Mouse (Mus musculus) adrenal gland, postnatal 4 days (tissue): ENCODE measurements around the gene Grk4. TPM values are rescaled to one million over a fixed set of nuclear protein-coding genes. Genes with fewer than 3 reads are reported as not detected.

ENCODE experiments used
- DNase-seq, 2 experiments: peaks; one replicate each; pipeline ENCODE4 v3.0.0; 2021 to 2022; ENCODE audit warnings: low spot score in 2 of 2, mixed read lengths in 2 of 2
- long read RNA-seq, 2 experiments: library from polyadenylated mRNA; stranded (forward); transcript quantifications; one replicate each; pipeline ENCODE4 v2.0.0; 2021
- total RNA-seq, 2 experiments: library from RNA; stranded (reverse); gene quantifications; 2 replicates each; pipeline ENCODE4 v1.2.3; 2021

Grk4 gene
- total RNA-seq: 1 to 10 TPM; 4.0 to 4.3 TPM
- long read RNA-seq, experiment 1, partial matches to known transcripts: 1 of 2 reads
- long read RNA-seq, experiment 1, other reads (novel, unspliced or antisense): 0 of 2 reads
- long read RNA-seq, experiment 2, partial matches to known transcripts: 0 of 1 reads
- long read RNA-seq, experiment 2, other reads (novel, unspliced or antisense): 1 of 1 reads

GRCm38 (mm10) chr5:34659686-34660590 lies at the start of gene Grk4, which contains the start of gene Nop14:
Gene Grk4, plus strand, starts transcription at chr5:34660379.
Gene Nop14, minus strand, starts transcription at chr5:34660148.
- peak; percentile 93 to 97 for DNase-seq

- DNase-seq: no peak
Observed at GRCm38 (mm10) chr5:34632996-34633395, 27.2 kb upstream of the Grk4 start.

- DNase-seq: no peak
Observed at GRCm38 (mm10) chr5:34633641-34634040, 26.5 kb upstream of the Grk4 start.

GRCm38 (mm10) chr5:34634746-34635400 lies 25.3 kb upstream of the Grk4 start:
- DNase-seq: no peak

DNA sequence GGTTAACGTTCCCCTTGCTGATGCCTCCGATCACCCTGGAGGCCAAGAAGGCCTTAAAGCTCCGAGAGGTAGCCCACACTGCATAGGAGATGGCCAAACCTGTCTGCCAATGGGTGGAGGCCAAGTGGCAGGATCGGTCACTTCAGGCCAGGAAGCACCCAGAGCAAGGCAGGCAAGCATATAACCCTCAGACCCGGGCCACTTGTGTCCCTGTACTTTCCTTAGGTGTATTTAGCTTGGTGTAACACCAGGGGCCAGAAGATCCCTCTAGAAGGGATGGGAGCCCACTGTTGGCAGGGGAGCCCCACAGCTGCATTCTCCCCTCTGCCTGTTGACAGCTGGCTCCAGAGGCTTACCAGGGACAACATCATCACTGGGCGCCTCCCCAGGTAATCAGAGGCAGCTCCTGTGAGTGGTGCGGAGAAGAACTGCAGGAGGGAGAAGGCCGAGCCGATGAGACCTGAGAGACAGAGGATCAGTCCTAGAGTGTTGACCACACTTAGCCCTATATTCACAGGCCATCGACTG lies 24.4 kb upstream of the Grk4 start:
- DNase-seq: no peak

DNA sequence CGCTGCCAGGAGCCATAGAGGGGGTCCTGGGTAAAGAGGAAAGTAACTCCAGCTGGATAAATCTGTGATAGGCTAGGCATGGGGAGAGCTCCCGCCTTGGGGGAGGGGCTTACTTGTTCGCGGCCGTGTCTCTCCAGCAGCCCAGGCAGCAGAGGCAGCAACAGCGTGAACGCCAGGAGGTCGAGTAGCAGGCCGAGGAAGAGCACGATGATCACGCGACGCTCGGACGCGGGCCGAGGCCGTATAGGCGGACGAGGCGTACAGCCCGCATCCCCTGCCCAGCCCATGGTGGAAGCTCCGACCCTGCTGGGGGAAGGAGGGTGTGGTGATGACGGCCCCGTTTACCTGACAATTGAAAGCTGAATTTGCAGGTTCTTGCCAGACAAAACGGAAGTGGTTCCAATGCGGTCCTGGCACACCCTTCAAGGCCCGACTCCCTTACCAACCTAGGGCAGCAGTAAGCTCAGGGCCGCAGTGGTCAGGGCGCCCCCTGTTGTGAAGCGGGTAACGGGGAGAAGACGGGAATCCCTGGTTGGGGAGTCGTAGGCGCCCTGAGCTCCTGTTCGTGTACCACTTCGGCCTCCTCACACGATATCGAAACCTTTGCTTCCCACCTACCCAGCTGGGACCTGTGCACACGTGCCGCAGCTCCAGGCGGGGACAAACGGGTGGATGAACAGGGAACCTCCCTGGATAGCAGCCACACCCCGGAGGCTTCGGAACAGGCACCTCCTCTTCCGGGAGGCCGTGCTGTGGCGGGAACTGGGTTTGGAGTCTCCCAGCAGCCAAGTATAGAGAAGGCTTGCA lies 23.5 kb upstream of the Grk4 start, which contains the start of gene Mfsd10:
Gene Mfsd10 (minus strand): TSS at position 732 of the 807 bp plus-strand sequence.
- peak; percentile 51 to 66 for DNase-seq

DNA sequence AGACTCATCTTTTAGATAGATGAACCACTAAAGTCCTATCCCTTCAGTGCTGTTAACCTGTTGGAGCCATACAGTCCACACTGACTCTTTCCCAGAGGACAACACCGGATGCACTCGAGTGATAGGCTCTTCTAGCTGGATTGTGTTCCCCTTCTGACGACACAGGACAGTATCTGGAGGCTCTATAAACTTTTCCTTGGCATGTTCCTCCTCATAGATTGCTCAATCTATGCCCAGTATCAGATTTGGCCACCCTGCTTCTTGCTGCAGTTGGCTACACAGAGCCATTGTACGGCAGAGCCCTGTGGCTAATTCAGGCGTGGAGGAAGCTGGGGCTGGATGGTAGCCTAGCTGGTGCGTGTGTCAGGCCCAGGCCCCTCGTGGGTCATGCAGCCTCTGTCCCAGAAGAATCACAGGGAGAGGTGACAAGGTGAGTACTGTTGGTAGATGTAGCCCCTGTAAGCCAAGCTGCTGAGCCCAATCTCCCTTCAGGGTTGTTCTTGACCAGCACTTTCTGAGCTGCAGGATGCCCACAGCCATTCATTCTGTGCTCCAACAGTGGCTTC lies 22.5 kb upstream of the Grk4 start:
- DNase-seq: no peak

- DNase-seq: no peak
Observed at GRCm38 (mm10) chr5:34641991-34642390, 18.2 kb upstream of the Grk4 start.

DNA sequence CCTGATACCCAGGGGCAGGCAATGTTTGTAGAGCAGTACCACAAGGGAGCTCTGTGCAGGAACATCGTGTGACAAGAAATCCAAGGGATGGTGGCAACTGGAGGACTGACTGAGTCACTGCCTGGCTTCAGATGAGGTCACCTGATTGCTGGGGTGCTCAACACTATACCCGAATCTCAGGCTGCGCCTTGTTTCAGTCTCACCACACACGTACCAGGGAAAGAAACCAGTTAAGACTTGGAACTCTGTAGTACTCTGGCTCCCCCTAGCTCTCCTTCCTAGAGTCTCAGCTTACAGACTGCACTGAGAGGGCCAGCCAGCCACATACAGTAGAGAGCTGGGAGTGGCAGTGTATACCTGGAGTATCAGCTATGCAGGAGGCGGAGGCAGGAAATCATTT lies 17.2 kb upstream of the Grk4 start:
- DNase-seq: no peak

DNA sequence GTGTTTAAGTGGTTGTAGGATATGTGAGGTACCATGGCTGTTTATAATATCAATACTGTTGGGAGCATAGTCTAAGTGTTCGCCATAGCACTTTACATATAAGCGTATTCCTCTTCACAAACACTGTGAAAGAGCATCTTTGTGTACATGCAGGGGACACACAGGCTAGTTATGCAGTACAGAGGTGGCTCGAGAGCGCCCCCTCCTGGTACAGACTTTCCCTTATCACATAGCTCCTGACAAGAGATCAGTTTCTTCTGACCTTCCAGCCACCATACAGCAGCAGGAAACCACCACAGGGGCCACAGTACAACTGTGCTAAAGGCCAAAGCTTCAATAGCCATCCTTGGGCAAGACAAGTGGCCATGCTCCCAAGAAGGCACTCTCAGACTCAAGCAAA lies 12.6 kb upstream of the Grk4 start:
- no peak for DNase-seq

DNA sequence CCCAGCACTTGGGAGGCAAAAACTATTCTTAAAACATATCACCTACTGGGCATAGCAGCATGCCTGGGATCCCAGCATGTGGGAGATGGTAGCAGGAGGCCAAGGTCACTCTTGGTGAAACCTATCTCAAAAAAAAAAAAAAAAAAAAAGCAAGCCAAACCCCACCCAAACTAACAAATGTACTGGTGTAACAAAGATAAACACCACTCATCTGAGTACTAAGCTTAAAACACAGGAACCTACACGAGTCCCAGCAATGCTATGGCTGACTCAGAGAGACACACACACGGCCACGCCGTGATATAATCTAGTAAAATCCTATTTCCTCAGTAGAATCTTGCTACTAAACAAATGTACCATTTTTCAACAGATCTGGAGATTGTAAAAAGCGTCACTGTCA lies 7.2 kb upstream of the Grk4 start:
- no peak for DNase-seq

DNA sequence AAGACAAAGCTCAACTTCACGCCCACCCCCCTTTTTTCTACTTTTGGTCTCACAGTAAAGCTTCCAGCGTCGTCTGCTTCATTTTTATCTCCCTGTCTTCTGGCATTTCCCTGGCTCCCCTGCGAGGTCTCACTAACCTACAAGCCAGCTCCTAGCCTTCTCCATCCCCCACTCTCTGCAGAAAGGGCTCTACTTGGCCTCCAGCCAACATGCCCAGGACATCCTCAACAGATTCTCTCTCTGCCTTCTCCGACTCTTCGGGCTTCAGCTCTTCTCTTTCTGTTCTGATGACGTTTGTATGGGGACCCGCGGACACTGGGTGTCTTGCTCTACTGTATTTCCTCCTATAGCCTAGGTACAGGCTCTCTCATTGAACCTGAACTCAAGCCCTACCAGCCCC lies 5.3 kb upstream of the Grk4 start:
- DNase-seq: no peak

- DNase-seq: no peak
Observed at GRCm38 (mm10) chr5:34657556-34657955, 2.6 kb upstream of the Grk4 start.

DNA sequence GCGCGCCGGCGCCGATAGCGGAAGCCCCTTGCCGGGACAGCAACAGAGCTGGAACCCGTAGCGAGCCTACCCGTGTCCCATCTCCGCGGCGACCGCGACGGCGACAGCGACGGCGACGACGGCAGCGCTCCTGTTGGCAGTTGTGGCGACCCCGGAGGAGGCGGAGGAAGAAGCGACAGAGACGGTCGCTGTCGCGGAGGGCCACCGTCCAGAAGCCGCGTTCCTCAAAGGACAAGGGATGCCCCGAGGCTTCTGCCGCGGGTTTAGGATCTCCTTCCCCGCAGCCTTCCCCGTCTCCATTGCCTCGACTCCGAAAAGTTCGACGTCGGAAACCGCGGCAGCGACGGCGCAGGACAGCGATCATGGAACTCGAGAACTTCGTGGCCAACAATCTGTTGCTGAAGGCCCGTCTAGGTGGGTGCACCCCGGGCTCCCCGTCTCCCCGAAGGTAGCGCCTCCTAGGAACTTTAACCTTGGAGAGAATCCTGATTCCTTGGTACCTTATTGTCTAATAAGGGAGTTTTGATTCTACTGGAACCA lies 482 bp downstream of the Grk4 start:
- peak in 1 of 2 experiments; percentile 21 for DNase-seq

GRCm38 (mm10) chr5:34661909-34662308 lies 1.7 kb downstream of the Grk4 start:
- no peak for DNase-seq

- DNase-seq: no peak
Observed at GRCm38 (mm10) chr5:34663231-34663630, 3.1 kb downstream of the Grk4 start.

- no peak for DNase-seq
Observed at GRCm38 (mm10) chr5:34669493-34669892, 9.3 kb downstream of the Grk4 start.

DNA sequence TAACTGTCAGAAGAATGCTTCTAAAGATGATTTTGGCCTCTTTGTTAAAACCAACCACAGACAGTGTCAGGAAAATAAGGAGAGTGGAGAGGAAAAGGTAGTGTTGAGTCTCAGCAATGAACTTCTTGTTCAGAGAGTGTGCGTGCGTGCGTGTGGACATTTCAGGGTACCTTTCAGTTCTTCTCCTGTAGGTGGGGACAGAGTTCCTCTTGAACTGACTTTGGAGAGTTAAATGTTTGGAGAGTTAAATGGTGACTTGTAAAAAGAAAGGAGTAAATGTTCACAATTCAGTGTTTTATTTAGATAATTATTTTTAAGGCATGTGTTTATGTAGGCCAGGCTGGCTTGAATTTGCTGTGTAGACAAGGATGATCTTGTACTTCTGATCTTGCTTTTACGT lies 10.1 kb downstream of the Grk4 start:
- no peak for DNase-seq

- DNase-seq: no peak
Observed at GRCm38 (mm10) chr5:34689868-34690267, 29.7 kb downstream of the Grk4 start.

GRCm38 (mm10) chr5:34692782-34693181 lies 32.6 kb downstream of the Grk4 start:
- no peak for DNase-seq
